In the genomic region with DNA sequence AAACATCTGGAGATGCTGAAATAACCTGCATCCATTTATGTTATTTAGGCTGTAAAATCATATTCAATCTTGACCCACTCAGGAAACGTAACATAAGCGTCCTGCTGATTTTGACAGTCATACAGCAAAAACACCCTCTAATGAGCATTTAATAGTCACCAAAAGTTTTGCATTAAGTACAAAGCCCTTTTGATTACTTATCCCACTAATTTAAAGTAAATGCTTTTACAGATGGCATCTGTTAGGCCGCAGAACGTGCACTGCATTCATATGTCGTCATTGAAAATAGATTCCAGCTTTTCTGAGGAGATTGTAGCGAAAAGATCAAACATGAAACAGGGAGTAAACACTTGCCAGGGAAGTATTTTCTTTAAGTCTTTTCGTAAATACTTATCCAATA, we compare ENCODE assay signal across 23 mouse cellular contexts.
DNase-seq lines count a peak whose midpoint lies in the region; ATAC-seq and TF ChIP-seq lines count a peak whose summit lies in the region.
"Had no signal": no experiment of that assay in that cellular context is flagged by ENCODE, and none has a peak within 500 bp of the region (broad histone marks: within the 10 kb centered on the region; RNA-seq: fewer than 3 reads in every experiment).

No protein-coding gene starts in this region.

- H3K4me2 ChIP-seq in forebrain, embryonic 15.5 days (replicated peaks), result no peak overlapping the region
- no peak overlapping the region for H3K4me2 ChIP-seq in forebrain, embryonic 12.5 days
- no peak overlapping the region for H3K4me2 ChIP-seq in forebrain, postnatal 0 days (ENCODE audit: low read depth)
- H3K4me2 ChIP-seq: heart, embryonic 13.5 days; intestine, embryonic 15.5 days; limb, embryonic 12.5 days; liver, embryonic 11.5 days; lung, embryonic 15.5 days; neural tube, embryonic 13.5 days; stomach, embryonic 15.5 days had no signal

- H3K9me3 ChIP-seq in forebrain, embryonic 15.5 days, result no peaks in the 10 kb centered on the region
- H3K9me3 ChIP-seq in forebrain, embryonic 12.5 days, result no peaks in the 10 kb centered on the region
- H3K9me3 ChIP-seq in embryonic facial prominence, embryonic 10.5 days, result no peaks in the 10 kb centered on the region
- H3K9me3 ChIP-seq in forebrain, postnatal 0 days (ENCODE audit: low read length), result no peaks in the 10 kb centered on the region
- H3K9me3 ChIP-seq: heart, embryonic 13.5 days; hindbrain, embryonic 10.5 days; intestine, embryonic 15.5 days; limb, embryonic 12.5 days; lung, embryonic 15.5 days; midbrain, embryonic 10.5 days; neural tube, embryonic 13.5 days; stomach, embryonic 15.5 days had no signal

- ATAC-seq in forebrain, embryonic 15.5 days (replicated peaks), result 0 out of 2 replicates have a peak, but pooled peaks have one; percentile 41
- no peak for ATAC-seq in forebrain, embryonic 12.5 days (ENCODE audit: low FRiP score)
- no peak for ATAC-seq in forebrain, postnatal 0 days
- ATAC-seq: hindbrain, embryonic 16.5 days; intestine, embryonic 15.5 days had no signal

- H3K9ac ChIP-seq in forebrain, embryonic 15.5 days (replicated peaks), result no peak overlapping the region
- no peak overlapping the region for H3K9ac ChIP-seq in forebrain, embryonic 12.5 days
- no peak overlapping the region for H3K9ac ChIP-seq in forebrain, postnatal 0 days
- H3K9ac ChIP-seq: heart, embryonic 13.5 days; intestine, embryonic 15.5 days; limb, embryonic 12.5 days; lung, embryonic 15.5 days; neural tube, embryonic 13.5 days; stomach, embryonic 15.5 days had no signal

- H3K27me3 ChIP-seq in forebrain, embryonic 15.5 days, result no peaks in the 10 kb centered on the region
- no peaks in the 10 kb centered on the region for H3K27me3 ChIP-seq in forebrain, embryonic 12.5 days
- H3K27me3 ChIP-seq in embryonic facial prominence, embryonic 10.5 days (replicated peaks; ENCODE audit: low read depth, poor library complexity, severe bottlenecking), result no peaks in the 10 kb centered on the region
- no peaks in the 10 kb centered on the region for H3K27me3 ChIP-seq in forebrain, postnatal 0 days (ENCODE audit: insufficient read depth, low read length)
- H3K27me3 ChIP-seq: heart, embryonic 13.5 days; intestine, embryonic 15.5 days; lung, embryonic 15.5 days; neural tube, embryonic 13.5 days; stomach, embryonic 15.5 days had no signal

- H3K4me1 ChIP-seq in forebrain, embryonic 15.5 days, result peaks cover 7% of the 10 kb centered on the region
- H3K4me1 ChIP-seq in forebrain, embryonic 12.5 days, result no peaks in the 10 kb centered on the region
- H3K4me1 ChIP-seq in embryonic facial prominence, embryonic 10.5 days, result no peaks in the 10 kb centered on the region
- H3K4me1 ChIP-seq in forebrain, postnatal 0 days (ENCODE audit: insufficient read depth), result no peaks in the 10 kb centered on the region
- H3K4me1 ChIP-seq: heart, embryonic 13.5 days; hindbrain, embryonic 10.5 days; intestine, embryonic 15.5 days; lung, embryonic 15.5 days; midbrain, embryonic 10.5 days; neural tube, embryonic 13.5 days; stomach, embryonic 15.5 days had no signal

- TF ChIP-seq CTCF in forebrain, postnatal 0 days (IDR thresholded peaks at IDR 0.05; ENCODE audit: low read depth), result no peak

- no peak overlapping the region for H3K27ac ChIP-seq in forebrain, embryonic 15.5 days (replicated peaks)
- H3K27ac ChIP-seq in forebrain, embryonic 12.5 days, result no peak overlapping the region
- H3K27ac ChIP-seq in embryonic facial prominence, embryonic 10.5 days (replicated peaks), result no peak overlapping the region
- H3K27ac ChIP-seq in forebrain, postnatal 0 days (ENCODE audit: low read depth, low read length), result no peak overlapping the region
- H3K27ac ChIP-seq: heart, embryonic 13.5 days; hindbrain, embryonic 10.5 days; intestine, embryonic 15.5 days; limb, embryonic 12.5 days; lung, embryonic 15.5 days; midbrain, embryonic 10.5 days; neural tube, embryonic 13.5 days; stomach, embryonic 15.5 days had no signal

- no peaks in the 10 kb centered on the region for H3K36me3 ChIP-seq in forebrain, embryonic 15.5 days
- H3K36me3 ChIP-seq in forebrain, embryonic 12.5 days (replicated peaks), result no peaks in the 10 kb centered on the region
- H3K36me3 ChIP-seq in embryonic facial prominence, embryonic 10.5 days (replicated peaks), result no peaks in the 10 kb centered on the region
- H3K36me3 ChIP-seq in forebrain, postnatal 0 days (ENCODE audit: insufficient read depth), result no peaks in the 10 kb centered on the region
- H3K36me3 ChIP-seq: heart, embryonic 13.5 days; hindbrain, embryonic 10.5 days; intestine, embryonic 15.5 days; limb, embryonic 12.5 days; lung, embryonic 15.5 days; midbrain, embryonic 10.5 days; neural tube, embryonic 13.5 days; stomach, embryonic 15.5 days had no signal

- H3K4me3 ChIP-seq in forebrain, embryonic 15.5 days, result no peak overlapping the region
- no peak overlapping the region for H3K4me3 ChIP-seq in forebrain, embryonic 12.5 days (replicated peaks)
- no peak overlapping the region for H3K4me3 ChIP-seq in embryonic facial prominence, embryonic 10.5 days
- H3K4me3 ChIP-seq in forebrain, postnatal 0 days (ENCODE audit: low read depth, low read length), result no peak overlapping the region
- H3K4me3 ChIP-seq: heart, embryonic 13.5 days; hindbrain, embryonic 10.5 days; intestine, embryonic 15.5 days; limb, embryonic 12.5 days; lung, embryonic 15.5 days; midbrain, embryonic 10.5 days; neural tube, embryonic 13.5 days; stomach, embryonic 15.5 days had no signal

- DNase-seq in embryo, embryonic 10.5 days (ENCODE audit: low spot score), result peak; percentile 41
- peak; percentile 9 for DNase-seq in embryonic facial prominence, embryonic 10.5 days (ENCODE audit: low spot score)
- DNase-seq in forebrain, postnatal 0 days, result peak; percentile 10
- no peak for DNase-seq in adrenal gland, postnatal 10 days
- no peak for DNase-seq in cerebellum, adult 11-12 months
- no peak for DNase-seq in adrenal gland, adult 2 months
- DNase-seq: cerebellum, adult 9-11 months; heart, postnatal 14 days; kidney, adult 2 months; kidney, postnatal 4 days; right cerebral cortex, postnatal 25 days had no signal

- WGBS in forebrain, embryonic 15.5 days, result 18% methylated on average over 7 of the region's 7 CpGs
- 34% methylated on average over 7 of the region's 7 CpGs for WGBS in forebrain, embryonic 12.5 days
- 39% methylated on average over 7 of the region's 7 CpGs for WGBS in embryonic facial prominence, embryonic 10.5 days
- WGBS in forebrain, postnatal 0 days, result 30% methylated on average over 7 of the region's 7 CpGs

Comparison
In these comparisons a context has a peak if more than half of its experiments do, and no peak if none do; other contexts are left out.
1. DNase-seq: peak in embryo, embryonic 10.5 days (single experiment), embryonic facial prominence, embryonic 10.5 days (single experiment) and forebrain, postnatal 0 days (single experiment); none in adrenal gland, postnatal 10 days (single experiment), cerebellum, adult 11-12 months (single experiment) and adrenal gland, adult 2 months (single experiment).